Mouse (Mus musculus) forebrain, postnatal 0 days (tissue): ENCODE results near the gene Kazald1. TPM values are rescaled to one million over a fixed set of nuclear protein-coding genes. Genes with fewer than 3 reads are reported as not detected.

Experiments used
- ATAC-seq: fragments of 200-750 bp; cut with Nextera tagmentation; 2 replicates; pipeline ENCODE4 v1.8.0; 2017; ENCODE audit warnings: mild to moderate bottlenecking, moderate library complexity
- DNase-seq: peaks from one replicate; pipeline ENCODE4 v3.0.0-alpha.2; 2015
- H3K27ac ChIP-seq: fragments of 300-500 bp; sonication (generic); 2 replicates; pipeline ENCODE4 v1.5.1; 2014; ENCODE audit warnings: low read depth, mild to moderate bottlenecking, antibody characterized with exemption, low read length, moderate library complexity, mixed read lengths
- H3K27me3 ChIP-seq: fragments of 300-500 bp; sonication (generic); 2 replicates; pipeline ENCODE4 v1.6.1; 2014; ENCODE audit warnings: mild to moderate bottlenecking, low read length, mixed read lengths; ENCODE audit not compliant: insufficient read depth
- H3K36me3 ChIP-seq: fragments of 300-500 bp; sonication (generic); 2 replicates; pipeline ENCODE4 v1.6.1; 2014; ENCODE audit warnings: mild to moderate bottlenecking, moderate library complexity; ENCODE audit not compliant: insufficient read depth
- H3K4me1 ChIP-seq: fragments of 300-500 bp; sonication (generic); 2 replicates; pipeline ENCODE4 v1.6.1; 2014; ENCODE audit warnings: antibody characterized with exemption; ENCODE audit not compliant: insufficient read depth
- H3K4me2 ChIP-seq: fragments of 300-500 bp; sonication (generic); 2 replicates; pipeline ENCODE4 v1.6.1; 2014; ENCODE audit warnings: low read depth, mild to moderate bottlenecking, moderate library complexity
- H3K4me3 ChIP-seq: fragments of 300-500 bp; sonication (generic); 2 replicates; pipeline ENCODE4 v1.5.1; 2014; ENCODE audit warnings: low read depth, low read length, mixed read lengths
- H3K9ac ChIP-seq: fragments of 300-500 bp; sonication (generic); 2 replicates; pipeline ENCODE4 v1.6.1; 2014; ENCODE audit warnings: mild to moderate bottlenecking
- H3K9me3 ChIP-seq: fragments of 300-500 bp; sonication (generic); 2 replicates; pipeline ENCODE4 v1.6.1; 2016; ENCODE audit warnings: low read length
- CTCF ChIP-seq: sonication (generic); IDR thresholded peaks from 2 replicates; pipeline ENCODE4 v1.5.1; 2016; ENCODE audit warnings: antibody characterized with exemption, control low read depth, low read depth
- WGBS: fragments of 180-500 bp; shearing (Covaris S2); extraction: QIAGEN DNeasy Blood & Tissue Kit; methylation state at CpG from one replicate; pipeline ENCODE4 v1.1.7; 2014; 5-methylcytosine and 5-hydroxymethylcytosine counted together
- polyA plus RNA-seq: library from polyadenylated mRNA; unstranded; fragments of >200 nt; fragmentation: Nextera tagmentation; extraction: Ambion mirVana; gene quantifications from 2 replicates; pipeline ENCODE4 v1.2.1, GENCODE M21; 2015
- total RNA-seq: library from RNA; depleted of rRNA; stranded (reverse); fragments of >200 nt; gene quantifications from 2 replicates; pipeline ENCODE4 v1.2.3, GENCODE M21; 2014

Kazald1 gene
- total and polyA plus RNA-seq, 2 experiments from 2014 or later, result 1.7 to 6.1 TPM

DNA sequence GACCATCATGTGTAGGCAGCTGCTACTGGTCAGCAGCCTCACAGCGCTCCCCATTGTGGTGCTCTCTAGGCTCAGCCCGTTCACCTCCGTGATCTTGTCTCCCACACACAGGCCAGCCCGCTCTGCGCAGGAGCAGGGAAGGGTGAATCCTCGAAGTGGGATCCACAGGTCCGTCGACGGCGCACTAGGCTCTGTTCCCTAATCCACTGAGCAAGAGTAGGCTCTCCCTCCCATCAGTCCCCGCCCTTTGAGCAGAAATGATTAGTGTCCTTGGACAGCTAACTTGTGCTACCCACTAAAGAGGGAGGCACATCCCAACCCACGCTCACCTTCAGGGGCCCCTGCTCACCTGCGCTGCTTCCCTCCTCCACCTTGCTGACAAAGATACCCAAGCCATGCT, 34.8 kb upstream of the Kazald1 start:
- no peak overlapping the region for H3K4me3 ChIP-seq
- no peak overlapping the region for H3K27ac ChIP-seq
- no peaks in the 10 kb centered on the region for H3K4me1 ChIP-seq
- no peaks in the 10 kb centered on the region for H3K36me3 ChIP-seq
- no peaks in the 10 kb centered on the region for H3K27me3 ChIP-seq
- TF ChIP-seq CTCF, result no peak
- H3K4me2 ChIP-seq, result no peak overlapping the region
- no peaks in the 10 kb centered on the region for H3K9me3 ChIP-seq
- ATAC-seq, result no peak
- 62% methylated on average over 13 of the region's 13 CpGs for WGBS
- no peak for DNase-seq
- no peak overlapping the region for H3K9ac ChIP-seq

DNA sequence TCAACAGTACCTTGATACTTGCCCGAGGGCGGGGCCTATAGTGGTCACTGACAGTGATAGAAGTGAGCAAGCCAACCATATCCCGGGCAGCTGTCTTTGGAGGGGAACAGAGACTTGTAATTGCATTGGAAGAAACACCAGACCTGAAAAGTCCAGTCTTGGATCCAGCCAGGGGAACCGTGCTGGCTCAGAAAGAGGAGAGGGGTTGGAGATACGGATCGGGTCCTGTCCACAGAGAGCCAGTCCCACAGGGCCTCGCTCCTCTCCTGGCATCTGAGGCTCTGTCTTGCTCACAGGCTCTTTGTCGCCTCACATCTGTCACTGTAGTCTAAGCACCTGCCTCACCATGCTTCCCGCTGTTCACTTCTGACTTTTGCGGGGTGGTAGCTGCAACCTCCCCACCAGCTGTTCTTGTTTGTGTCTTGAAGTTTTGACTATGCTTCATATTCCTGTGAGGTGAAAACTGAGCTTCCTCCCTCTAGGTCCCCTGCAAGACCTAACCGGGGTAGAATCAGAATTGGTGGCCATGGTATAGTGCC, 30.6 kb upstream of the Kazald1 start:
- Histone ChIP-seq H3K27ac (no peak overlapping the region), H3K4me2 (no peak overlapping the region)
- no peak for DNase-seq

DNA sequence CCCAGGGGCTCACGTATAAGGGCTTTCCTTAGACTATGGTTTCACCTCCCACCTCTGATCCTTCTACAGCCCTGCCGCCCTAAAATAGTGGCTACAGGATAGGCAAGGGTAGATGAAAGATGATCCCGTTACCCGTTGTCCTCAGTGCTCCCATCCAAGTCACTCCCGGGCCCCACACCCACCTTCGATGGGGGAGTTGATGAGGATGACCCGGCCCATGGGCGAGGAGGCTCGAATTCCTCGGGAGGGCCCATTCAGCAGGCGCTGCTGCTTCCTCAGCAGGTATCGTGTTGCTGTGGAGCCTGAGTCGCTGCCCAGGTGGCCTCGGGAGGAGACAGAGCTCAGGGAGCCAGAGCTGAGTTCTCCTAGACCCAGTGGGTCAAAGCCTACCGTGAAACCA, 29.8 kb upstream of the Kazald1 start:
- Histone ChIP-seq H3K4me2 (no peak overlapping the region), H3K4me3 (no peak overlapping the region), H3K27ac (no peak overlapping the region), H3K9me3 (no peaks in the 10 kb centered on the region), H3K4me1 (peaks cover 15% of the 10 kb centered on the region), H3K9ac (no peak overlapping the region), H3K27me3 (no peaks in the 10 kb centered on the region), H3K36me3 (no peaks in the 10 kb centered on the region; the same call in 1 of the 2 replicates)
- ATAC-seq, result no peak
- TF ChIP-seq CTCF, result no peak
- DNase-seq, result no peak
- WGBS, result 56% methylated on average over 15 of the region's 15 CpGs

More for the DNA sequence above, 30.6 kb upstream of the Kazald1 start:
- H3K9me3 ChIP-seq, result no peaks in the 10 kb centered on the region
- H3K27me3 ChIP-seq, result no peaks in the 10 kb centered on the region
- H3K4me3 ChIP-seq, result no peak overlapping the region
- no peak for TF ChIP-seq CTCF
- H3K9ac ChIP-seq, result no peak overlapping the region
- peaks cover 14% of the 10 kb centered on the region for H3K4me1 ChIP-seq
- no peak for ATAC-seq
- no peaks in the 10 kb centered on the region; the same call in 1 of the 2 replicates for H3K36me3 ChIP-seq
- 65% methylated on average over 11 of the region's 11 CpGs for WGBS

GRCm38 (mm10) chr19:45045651-45046050, 29.4 kb upstream of the Kazald1 start, which contains the start of gene Pdzd7:
Gene Pdzd7, minus strand, starts transcription at chr19:45045717.
- no peak for TF ChIP-seq CTCF
- DNase-seq, result no peak
- 85% methylated on average over 5 of the region's 5 CpGs for WGBS
- Histone ChIP-seq H3K9me3 (no peaks in the 10 kb centered on the region), H3K27ac (peak within 1 kb of the TSS; percentile 96), H3K27me3 (no peaks in the 10 kb centered on the region), H3K4me2 (peak within 1 kb of the TSS; percentile 85), H3K4me1 (peaks cover 15% of the 10 kb centered on the region), H3K4me3 (peak within 1 kb of the TSS; percentile 67), H3K36me3 (peaks cover 3% of the 10 kb centered on the region), H3K9ac (peak within 1 kb of the TSS; percentile 61)
- ATAC-seq, result no peak

- peak overlapping the region; percentile 67 for H3K4me3 ChIP-seq
- 0 out of 2 replicates have a peak, but pooled peaks have one; percentile 9 for TF ChIP-seq CTCF
- H3K36me3 ChIP-seq, result peaks cover 12% of the 10 kb centered on the region
- ATAC-seq (peak; percentile 60), DNase-seq (peak; percentile 91)
- H3K9ac ChIP-seq, result peak overlapping the region; percentile 61
- H3K4me1 ChIP-seq, result peaks cover 15% of the 10 kb centered on the region
- no peaks in the 10 kb centered on the region for H3K27me3 ChIP-seq
- peak overlapping the region; percentile 85 for H3K4me2 ChIP-seq
- WGBS, result 1% methylated on average over 34 of the region's 34 CpGs
- no peaks in the 10 kb centered on the region for H3K9me3 ChIP-seq
- H3K27ac ChIP-seq, result peak overlapping the region; percentile 96
Measured at GRCm38 (mm10) chr19:45046523-45047321, 28.3 kb upstream of the Kazald1 start.

- TF ChIP-seq CTCF, result peak; percentile 89
- no peaks in the 10 kb centered on the region for H3K27me3 ChIP-seq
- H3K4me1 ChIP-seq, result peaks cover 15% of the 10 kb centered on the region
- DNase-seq (peak; percentile 96), ATAC-seq (peak; percentile 89)
- H3K27ac ChIP-seq, result peak within 1 kb of the TSS; percentile 96
- peak within 1 kb of the TSS; percentile 61 for H3K9ac ChIP-seq
- 2% methylated on average over 26 of the region's 26 CpGs for WGBS
- H3K36me3 ChIP-seq, result peaks cover 19% of the 10 kb centered on the region
- peak within 1 kb of the TSS; percentile 85 for H3K4me2 ChIP-seq
- H3K4me3 ChIP-seq, result peak within 1 kb of the TSS; percentile 67
- H3K9me3 ChIP-seq, result no peaks in the 10 kb centered on the region
Measured at GRCm38 (mm10) chr19:45047417-45047934, 27.6 kb upstream of the Kazald1 start, which contains the start of gene Sfxn3. Gene Sfxn3, plus strand, starts transcription at chr19:45047503.
